Mouse (Mus musculus) gastrocnemius, postnatal 4 days (tissue): ENCODE results near the gene Myo18a. TPM values are rescaled to one million over a fixed set of nuclear protein-coding genes. Genes with fewer than 3 reads are reported as not detected.

Source experiments
- DNase-seq, 2 experiments: peaks; one replicate each; pipeline ENCODE4 v3.0.0; 2021 to 2022; ENCODE audit warnings: low spot score in 2 of 2, mixed read lengths in 2 of 2
- total RNA-seq, 2 experiments: library from RNA; stranded (reverse); gene quantifications; 2 replicates each; pipeline ENCODE4 v1.2.3; 2021

Myo18a gene
- total RNA-seq, 2 experiments from 2014 or later: 261 to 280 TPM

DNA sequence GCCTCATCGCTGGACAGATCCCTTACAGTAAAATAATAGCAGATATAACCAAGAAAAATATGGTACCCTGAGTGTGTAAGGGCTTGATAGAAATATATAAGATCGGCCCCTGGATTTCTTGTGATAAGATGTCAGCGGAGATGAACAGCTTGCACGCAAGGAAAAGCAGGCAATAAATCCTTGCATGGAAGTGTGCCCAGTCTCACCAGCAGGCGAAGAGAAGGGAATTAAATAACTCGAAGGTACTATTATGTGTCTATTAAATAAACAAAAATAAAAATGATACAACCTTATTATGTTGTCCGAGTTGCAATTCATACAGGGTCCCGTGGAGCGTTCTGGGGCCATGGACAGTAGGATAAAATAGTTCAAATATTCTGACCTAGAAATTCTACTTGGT lies 133.0 kb downstream of the Myo18a start:
- DNase-seq: no peak

- DNase-seq: no peak
These were observed 133.4 kb downstream of the Myo18a start for GRCm38 (mm10) chr11:77896480-77896819.

GRCm38 (mm10) chr11:77896820-77897805 lies 134.1 kb downstream of the Myo18a start:
- DNase-seq: no peak

DNA sequence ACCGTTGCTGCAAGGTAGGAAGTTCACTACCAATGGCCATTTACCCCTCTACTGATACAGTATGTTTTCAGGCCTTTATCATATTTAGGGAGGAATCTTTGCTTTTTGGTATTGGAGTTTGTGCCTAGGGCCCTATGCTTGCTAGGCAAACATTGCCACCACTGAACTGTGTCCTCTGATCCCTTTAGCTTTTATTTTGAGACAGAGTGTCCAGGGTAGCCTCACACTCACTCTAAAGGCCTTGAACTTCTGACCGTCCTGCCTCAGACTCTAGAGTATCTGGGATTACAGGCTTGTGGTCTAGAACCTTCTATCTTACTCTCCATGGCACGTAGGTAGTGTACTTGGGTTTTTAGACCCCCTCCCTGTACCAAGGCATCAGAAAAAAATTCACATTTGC lies 137.1 kb downstream of the Myo18a start:
- no peak for DNase-seq

DNA sequence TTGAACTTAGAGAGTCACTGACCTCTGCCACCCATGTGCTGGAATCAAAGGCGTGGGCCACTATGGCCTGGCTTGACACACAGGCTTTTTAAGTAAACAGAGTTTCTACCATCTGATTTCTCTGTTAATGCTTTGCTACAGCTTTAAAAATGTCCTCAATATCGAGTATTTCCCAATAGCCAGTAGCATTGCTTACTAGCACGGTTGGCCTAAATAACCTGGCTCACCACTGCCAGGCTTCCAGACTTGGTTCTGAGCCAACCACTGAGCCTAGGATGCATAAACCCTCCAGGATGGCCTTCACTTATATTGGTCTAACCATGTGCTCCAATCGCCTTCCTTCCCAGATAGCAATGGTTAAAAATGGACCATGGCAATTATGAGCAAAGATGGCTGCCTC lies 137.7 kb downstream of the Myo18a start:
- no peak for DNase-seq

GRCm38 (mm10) chr11:77901366-77901765 lies 138.3 kb downstream of the Myo18a start:
- no peak for DNase-seq

- DNase-seq: no peak
These were observed 138.8 kb downstream of the Myo18a start for GRCm38 (mm10) chr11:77901775-77902355.

- DNase-seq: no peak
These were observed 140.7 kb downstream of the Myo18a start for GRCm38 (mm10) chr11:77903761-77904160.

DNA sequence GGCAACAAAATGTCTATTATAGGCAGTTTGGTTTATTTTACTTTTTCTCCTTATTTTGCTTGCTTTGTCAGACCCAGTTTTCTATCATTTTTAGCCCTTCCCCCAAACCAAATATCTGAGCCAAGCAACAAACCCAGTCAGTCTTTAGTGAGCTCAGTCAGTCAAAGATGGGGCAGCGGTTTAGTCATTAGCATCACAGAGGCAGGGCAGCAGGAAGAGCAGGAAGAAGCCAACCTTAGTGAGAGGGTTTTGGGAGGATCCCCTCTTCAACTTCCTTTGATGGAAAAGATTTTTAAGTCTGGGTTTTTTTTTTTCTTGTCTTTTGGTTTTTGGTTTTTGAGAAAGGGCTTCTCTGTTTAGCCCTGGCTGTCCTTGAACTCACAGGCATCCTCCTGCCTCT lies 141.7 kb downstream of the Myo18a start:
- no peak for DNase-seq

DNA sequence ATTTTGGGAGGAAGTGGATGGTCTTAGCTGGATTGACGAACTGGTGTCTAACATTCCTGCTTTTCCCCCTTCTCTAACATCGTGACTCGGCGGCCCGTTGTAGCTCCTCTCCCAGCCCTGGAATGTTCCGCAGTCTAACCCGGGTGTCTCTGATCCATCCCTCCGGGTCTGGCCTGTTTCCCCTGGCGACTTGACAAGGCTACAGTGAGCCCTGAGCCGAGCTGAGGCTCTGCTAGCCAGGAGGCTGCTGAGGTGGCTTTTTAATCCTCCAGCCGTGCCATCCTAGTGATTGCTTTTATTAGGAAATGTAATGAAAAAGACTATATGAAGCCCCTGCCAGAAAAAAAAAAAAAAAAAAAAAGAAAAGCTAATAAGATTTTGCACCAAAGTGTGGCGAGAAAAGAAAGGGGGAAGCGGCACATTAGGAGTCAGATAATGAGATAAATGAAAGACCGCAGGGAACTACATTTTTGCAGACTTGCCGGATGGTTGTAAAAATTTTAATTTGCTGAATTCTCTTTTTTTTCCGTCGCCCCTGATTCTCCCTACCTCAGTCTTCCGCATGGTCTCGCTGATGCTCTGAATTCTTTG lies 143.1 kb downstream of the Myo18a start:
- peak in 1 of 2 experiments; percentile 33 for DNase-seq

DNA sequence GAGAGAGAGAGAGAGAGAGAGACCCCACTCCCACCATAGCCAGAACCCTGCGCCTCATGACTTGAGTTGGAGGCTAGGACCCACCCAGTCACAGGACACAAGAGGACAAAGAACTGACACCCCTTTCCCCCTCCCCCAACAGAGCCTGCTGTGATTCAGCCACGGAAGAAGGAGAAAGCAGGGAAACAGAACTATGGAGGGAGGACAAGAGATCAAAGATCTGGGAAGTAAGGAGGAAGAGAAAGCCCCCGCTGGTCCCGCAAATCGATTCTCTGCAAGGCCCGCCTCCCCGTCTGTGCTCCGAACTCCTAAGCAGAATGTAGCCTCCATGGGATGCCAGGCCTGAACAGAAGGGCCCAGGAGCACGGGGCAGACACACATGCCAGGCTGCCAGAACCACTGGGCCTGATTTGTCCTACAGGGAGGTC lies 143.7 kb downstream of the Myo18a start:
- DNase-seq: no peak

DNA sequence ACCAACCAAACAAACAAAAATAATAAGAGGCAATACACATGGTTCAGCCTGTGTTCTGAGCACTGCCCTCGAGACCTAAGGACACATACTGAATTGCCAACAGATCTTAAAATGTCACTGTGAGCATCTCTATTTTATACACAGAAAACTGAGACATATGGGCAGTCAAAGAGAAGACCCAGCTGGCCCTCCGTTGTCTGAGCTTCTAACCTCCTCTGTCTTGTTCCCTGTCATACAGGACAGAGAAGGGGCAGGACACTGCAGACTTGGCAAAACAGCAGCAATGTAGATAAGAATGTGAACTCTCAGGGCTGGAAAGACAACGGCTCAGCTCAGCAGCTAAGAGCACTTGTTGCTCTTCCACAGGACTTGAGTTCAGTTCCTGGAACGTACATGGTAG lies 145.4 kb downstream of the Myo18a start:
- no peak for DNase-seq

DNA sequence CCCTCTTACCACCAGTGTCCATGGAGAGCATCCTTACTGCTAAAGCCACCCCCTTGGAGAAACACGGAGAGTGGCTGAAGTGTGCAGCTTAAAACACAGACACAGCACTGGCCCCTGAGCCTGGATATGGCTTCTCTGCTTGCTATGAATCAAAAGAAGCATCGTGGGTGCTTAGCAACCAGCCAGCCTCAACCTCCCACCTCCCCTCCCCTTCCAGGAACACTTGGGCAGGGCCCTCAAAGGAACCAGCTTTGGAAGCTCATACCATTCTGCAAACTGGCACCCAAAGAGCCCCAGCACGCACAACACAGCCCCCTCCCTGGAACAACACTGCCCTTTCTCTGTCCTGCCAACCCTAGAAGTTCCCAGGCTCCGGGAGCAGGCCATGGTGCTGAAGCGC lies 146.3 kb downstream of the Myo18a start:
- no peak for DNase-seq

GRCm38 (mm10) chr11:77909776-77910175 lies 146.7 kb downstream of the Myo18a start:
- DNase-seq: no peak

DNA sequence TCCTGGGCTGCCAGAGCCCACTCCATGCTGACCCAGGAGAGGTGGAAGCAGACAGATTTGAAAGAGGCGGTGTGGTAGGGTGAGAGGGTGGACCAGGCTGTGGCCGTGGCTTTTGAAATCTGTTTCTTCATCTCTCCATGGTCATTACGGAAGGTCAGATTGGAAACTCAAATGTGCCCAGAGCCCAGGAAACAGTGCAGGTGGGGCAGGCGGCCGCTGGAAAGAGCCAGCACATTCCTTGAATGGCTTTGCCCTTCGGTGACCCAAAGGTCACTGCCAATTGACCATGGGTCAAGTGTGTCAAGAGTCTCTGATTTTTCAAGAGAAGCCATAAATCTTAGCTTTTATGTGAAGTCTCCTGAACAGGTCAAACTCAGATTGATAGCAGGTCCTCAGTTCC lies 150.5 kb downstream of the Myo18a start:
- DNase-seq: no peak

DNA sequence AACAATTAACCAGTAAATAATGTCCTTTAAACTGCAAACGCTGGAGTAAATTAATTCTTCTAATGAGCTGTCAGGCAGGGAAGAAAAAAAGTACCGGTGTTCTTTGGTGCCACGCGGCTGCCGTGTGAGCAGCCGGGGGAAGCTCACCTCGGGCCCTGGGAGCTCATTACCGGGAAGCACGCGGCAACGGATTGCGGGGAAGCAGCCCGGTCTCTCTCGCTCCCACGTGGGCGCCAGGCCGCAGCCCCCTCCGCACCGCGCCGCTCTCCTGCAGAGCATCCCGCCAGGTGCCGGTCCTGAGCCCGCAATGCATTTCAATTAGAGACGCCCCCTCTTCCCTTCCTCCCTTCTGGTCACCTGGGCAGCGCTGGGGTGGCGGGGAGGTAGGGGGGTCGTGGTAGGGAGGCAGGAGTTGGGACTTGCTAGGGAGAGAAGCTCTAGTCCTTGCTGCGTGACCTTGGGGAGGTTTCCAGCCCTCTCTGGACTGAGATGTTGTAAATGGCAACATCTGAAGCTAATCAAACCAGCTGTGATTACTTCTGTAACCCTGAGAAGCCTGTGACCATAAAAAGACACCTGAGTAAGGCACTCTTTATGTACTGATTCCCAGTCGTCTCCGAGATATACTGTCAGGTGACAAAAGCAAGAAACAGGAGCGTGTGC lies 151.7 kb downstream of the Myo18a start:
- DNase-seq: no peak

Other genes starting within 250 kb of the Myo18a start
- 1 to 10 TPM; 1.2 to 2.5 TPM for gene Abhd15, start 248.1 kb upstream of the Myo18a start, total RNA-seq
- gene Trp53i13, start 247.3 kb upstream of the Myo18a start, total RNA-seq: 10 to 100 TPM; 14.8 to 15.0 TPM
- not detected for gene Gm10392, start 244.0 kb upstream of the Myo18a start, total RNA-seq
- 10 to 100 TPM; 49.6 to 50.1 TPM for gene Taok1, start 155.4 kb upstream of the Myo18a start, total RNA-seq
- 10 to 100 TPM; 60.1 to 64.9 TPM for gene Nufip2, start 77.1 kb upstream of the Myo18a start, total RNA-seq
- gene Cryba1, start 38.0 kb upstream of the Myo18a start, total RNA-seq: not detected
- not detected for gene Gm10277, start 24.5 kb downstream of the Myo18a start, total RNA-seq
- gene Pipox, start 130.8 kb downstream of the Myo18a start, total RNA-seq: under 1 TPM; 0.34 to 0.57 TPM
- 1 to 10 TPM in 1 of 2 experiments, under 1 TPM in 1; 0.21 to 1.0 TPM for gene Sez6, start 167.6 kb downstream of the Myo18a start, total RNA-seq
- 10 to 100 TPM; 35.4 to 39.9 TPM for gene Phf12, start 219.5 kb downstream of the Myo18a start, total RNA-seq